Mouse (Mus musculus): ENCODE results near the gene Washc1.

GRCm38 (mm10) chr17:66158271-66158670 is 46.9 kb downstream of the Washc1 start:
- TF ChIP-seq CTCF (IDR thresholded peaks at IDR 0.05; ENCODE audit: low read depth), result no peak
- no peak for TF ChIP-seq EP300 (IDR thresholded peaks at IDR 0.05; ENCODE audit: low read depth)
